Mouse (Mus musculus) midbrain, embryonic 11.5 days (tissue): ENCODE results near the gene Aoc3. TPM values are rescaled to one million over a fixed set of nuclear protein-coding genes. Genes with fewer than 3 reads are reported as not detected.
A peak's percentile ranks its signal among the peaks of the same experiment; 100 is the strongest.

Source experiments
- ATAC-seq: fragments of 200-750 bp; cut with Nextera tagmentation; 2 replicates; pipeline ENCODE4 v1.8.0; 2017; ENCODE audit warnings: moderate TSS enrichment, moderate library complexity; ENCODE audit not compliant: low FRiP score
- DNase-seq: peaks from one replicate; pipeline ENCODE4 v3.0.0; 2015; ENCODE audit warnings: low spot score; ENCODE audit errors: missing footprints
- H3K27ac ChIP-seq: fragments of 300-500 bp; sonication (generic); 2 replicates; pipeline ENCODE4 v1.5.1; 2014; ENCODE audit warnings: low read depth, low read length
- H3K27me3 ChIP-seq: fragments of 300-500 bp; sonication (generic); 2 replicates; pipeline ENCODE4 v1.6.1; 2014; ENCODE audit warnings: mild to moderate bottlenecking, low read length, moderate library complexity, mixed read lengths; ENCODE audit not compliant: control insufficient read depth, insufficient read depth
- H3K36me3 ChIP-seq: fragments of 300-500 bp; sonication (generic); 2 replicates; pipeline ENCODE4 v1.6.1; 2014; ENCODE audit warnings: mild to moderate bottlenecking, low read length, moderate library complexity, mixed read lengths; ENCODE audit not compliant: control insufficient read depth, insufficient read depth
- H3K4me1 ChIP-seq: fragments of 300-500 bp; sonication (generic); 2 replicates; pipeline ENCODE4 v1.6.1; 2014; ENCODE audit warnings: low read length; ENCODE audit not compliant: control insufficient read depth, insufficient read depth
- H3K4me2 ChIP-seq: fragments of 300-500 bp; sonication (generic); 2 replicates; pipeline ENCODE4 v1.6.1; 2014; ENCODE audit warnings: mild to moderate bottlenecking, moderate library complexity
- H3K4me3 ChIP-seq: fragments of 300-500 bp; sonication (generic); 2 replicates; pipeline ENCODE4 v1.5.1; 2014; ENCODE audit warnings: low read depth, low read length
- H3K9ac ChIP-seq: fragments of 300-500 bp; sonication (generic); 2 replicates; pipeline ENCODE4 v1.6.1; 2014; ENCODE audit warnings: low read length
- H3K9me3 ChIP-seq: fragments of 300-500 bp; sonication (generic); 2 replicates; pipeline ENCODE4 v1.6.1; 2016; ENCODE audit warnings: low read length; ENCODE audit not compliant: control insufficient read depth
- WGBS: fragments of 180-500 bp; shearing (Covaris S2); extraction: QIAGEN DNeasy Blood & Tissue Kit; methylation state at CpG from one replicate; pipeline ENCODE4 v1.1.7; 2014; 5-methylcytosine and 5-hydroxymethylcytosine counted together
- polyA plus RNA-seq: library from polyadenylated mRNA; unstranded; fragments of >200 nt; fragmentation: Nextera tagmentation; extraction: Ambion mirVana; gene quantifications from 2 replicates; pipeline ENCODE4 v1.2.1, GENCODE M21; 2014

Gene Aoc3
- not detected in 2 replicates for polyA plus RNA-seq

DNA sequence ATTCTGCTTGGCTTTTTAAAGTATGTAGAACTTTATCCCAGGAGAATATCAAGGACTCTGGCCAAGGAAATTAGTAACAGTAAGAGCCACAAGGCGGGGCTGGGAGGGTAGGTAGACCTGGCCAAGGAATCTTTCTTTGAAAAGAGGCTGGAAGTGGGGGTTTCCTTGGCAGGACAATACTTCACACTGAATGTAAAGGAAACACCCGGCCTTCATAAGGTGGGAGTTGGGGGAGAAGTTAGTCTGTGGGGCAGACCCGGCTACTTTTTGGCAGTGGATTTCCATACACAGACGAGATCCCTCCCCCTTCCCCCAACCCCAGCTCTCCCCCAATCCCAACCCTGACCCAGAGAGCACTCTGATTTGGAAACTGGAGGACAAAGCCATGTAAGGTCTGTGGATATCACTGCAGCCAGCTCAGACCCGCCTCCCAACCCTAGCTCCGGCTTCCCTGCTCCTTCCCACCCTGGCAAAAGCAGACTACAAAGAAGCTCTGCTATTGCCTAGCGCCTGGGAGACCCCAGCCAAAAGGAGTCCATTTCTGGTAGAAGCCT lies at the start of gene Aoc3:
Aoc3 (plus strand) TSS at position 235 of the 554 bp plus-strand sequence.
- Histone ChIP-seq H3K9me3 (no peaks in the 10 kb centered on the region), H3K27me3 (no peaks in the 10 kb centered on the region), H3K9ac (no peak within 1 kb of the TSS), H3K4me1 (peaks cover 5% of the 10 kb centered on the region), H3K27ac (no peak within 1 kb of the TSS), H3K36me3 (peaks cover 4% of the 10 kb centered on the region), H3K4me3 (no peak within 1 kb of the TSS), H3K4me2 (no peak within 1 kb of the TSS)
- DNase-seq, result no peak
- no peak for ATAC-seq
- 74% methylated on average over 7 of the region's 7 CpGs for WGBS

DNA sequence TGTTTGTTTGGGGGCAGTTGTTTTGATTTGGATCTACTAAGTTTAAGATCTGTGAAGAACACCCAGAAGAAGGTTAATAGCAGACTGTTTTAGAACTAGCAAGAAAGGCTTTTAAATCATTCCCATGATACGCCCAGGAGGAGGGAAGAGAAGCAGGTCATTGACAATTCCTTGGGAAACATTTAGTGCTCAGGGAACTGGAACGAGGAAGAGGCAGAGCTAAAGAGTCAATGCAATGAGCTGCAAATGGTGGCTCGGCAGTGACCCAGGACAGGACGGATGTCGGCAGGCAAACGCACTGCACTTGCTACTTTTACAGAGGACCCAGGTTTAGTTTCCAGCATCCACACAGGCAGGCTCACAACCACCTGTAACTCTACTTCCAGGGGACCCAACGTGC lies 49.6 kb upstream of the Aoc3 start:
- no peak overlapping the region for H3K4me2 ChIP-seq
- peaks cover 17% of the 10 kb centered on the region for H3K4me1 ChIP-seq
- H3K9ac ChIP-seq, result no peak overlapping the region
- DNase-seq (peak; percentile 51), ATAC-seq (no peak)
- WGBS, result 55% methylated on average over 7 of the region's 7 CpGs
- H3K36me3 ChIP-seq, result no peaks in the 10 kb centered on the region
- no peak overlapping the region for H3K4me3 ChIP-seq
- H3K9me3 ChIP-seq, result no peaks in the 10 kb centered on the region
- H3K27ac ChIP-seq, result no peak overlapping the region
- H3K27me3 ChIP-seq, result no peaks in the 10 kb centered on the region; the same call in 1 of the 2 replicates

DNA sequence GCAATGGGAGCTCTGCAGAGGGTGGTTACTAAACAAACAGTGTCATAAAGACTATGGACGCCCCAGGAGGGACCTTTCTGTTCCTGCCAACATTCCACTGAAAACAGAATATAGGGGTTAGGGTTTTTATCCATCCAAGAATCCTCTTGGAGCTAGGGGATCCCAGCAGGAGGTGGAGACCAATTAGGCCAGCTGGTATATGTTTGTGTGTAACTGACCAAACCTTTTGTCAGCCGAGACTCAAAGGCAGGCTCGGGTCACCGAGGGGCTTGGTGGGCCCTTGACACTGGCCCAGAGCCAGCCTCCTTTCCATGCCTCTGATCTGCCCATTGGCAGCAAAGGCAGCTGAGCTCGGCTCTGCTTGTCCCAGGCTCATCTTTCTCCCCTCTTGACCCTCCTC lies 47.5 kb upstream of the Aoc3 start:
- peaks cover 9% of the 10 kb centered on the region for H3K4me1 ChIP-seq
- WGBS, result 34% methylated on average over 5 of the region's 5 CpGs
- H3K27ac ChIP-seq, result no peak overlapping the region
- H3K36me3 ChIP-seq, result no peaks in the 10 kb centered on the region
- H3K9me3 ChIP-seq, result no peaks in the 10 kb centered on the region
- H3K9ac ChIP-seq, result no peak overlapping the region
- no peak overlapping the region for H3K4me3 ChIP-seq
- ATAC-seq (no peak), DNase-seq (no peak)
- no peaks in the 10 kb centered on the region; the same call in 1 of the 2 replicates for H3K27me3 ChIP-seq
- H3K4me2 ChIP-seq, result no peak overlapping the region

DNA sequence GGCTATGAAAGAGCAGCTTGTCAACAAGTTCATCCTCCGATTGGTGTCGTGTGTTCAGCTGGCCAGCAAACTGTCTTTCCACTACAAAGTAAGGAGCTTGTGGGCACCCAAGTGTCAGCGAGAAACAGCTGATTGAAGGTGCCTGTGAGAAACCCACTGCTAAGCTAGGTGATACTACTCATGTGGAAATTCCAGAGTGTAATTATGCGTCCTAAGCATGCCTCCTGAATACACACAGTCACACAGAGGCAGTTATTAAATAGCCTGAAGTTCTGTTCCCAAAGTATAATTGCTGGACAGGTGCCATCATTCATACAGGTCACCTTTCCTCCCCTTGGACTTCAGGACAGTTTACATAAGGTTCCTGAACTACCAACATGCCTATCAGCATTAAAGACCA lies 46.6 kb upstream of the Aoc3 start:
- Histone ChIP-seq H3K9ac (no peak overlapping the region), H3K4me3 (no peak overlapping the region), H3K36me3 (0 out of 2 replicates have a peak, but pooled peaks cover 2% of the 10 kb centered on the region), H3K4me1 (peaks cover 4% of the 10 kb centered on the region; the same call in 1 of the 2 replicates), H3K9me3 (no peaks in the 10 kb centered on the region), H3K4me2 (no peak overlapping the region), H3K27ac (no peak overlapping the region), H3K27me3 (no peaks in the 10 kb centered on the region; the same call in 1 of the 2 replicates)
- DNase-seq (no peak), ATAC-seq (no peak)
- 70% methylated on average over 4 of the region's 4 CpGs for WGBS

DNA sequence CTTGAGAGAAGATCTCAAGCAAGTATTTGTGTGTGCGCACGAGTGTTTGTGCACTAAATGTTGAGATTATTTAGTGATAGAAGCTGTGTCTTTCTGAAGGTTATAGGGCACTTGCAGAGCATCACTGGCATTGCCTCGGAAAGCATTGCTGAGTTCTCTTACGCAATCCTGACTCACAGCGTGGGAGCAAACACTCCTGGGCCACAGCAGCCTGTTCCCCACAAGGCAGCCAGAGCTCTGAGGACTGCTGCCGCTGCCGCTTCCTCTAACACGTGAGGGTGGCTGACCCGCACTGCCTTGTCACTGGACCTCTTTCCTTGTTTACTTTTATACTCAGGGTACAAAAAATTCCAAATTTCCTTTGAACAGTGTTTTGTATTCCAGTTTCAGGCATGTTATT lies 43.1 kb upstream of the Aoc3 start:
- H3K27ac ChIP-seq, result no peak overlapping the region
- no peaks in the 10 kb centered on the region for H3K9me3 ChIP-seq
- H3K4me2 ChIP-seq, result no peak overlapping the region
- no peaks in the 10 kb centered on the region; the same call in 1 of the 2 replicates for H3K4me1 ChIP-seq
- H3K9ac ChIP-seq, result no peak overlapping the region
- 90% methylated on average over 9 of the region's 9 CpGs for WGBS
- H3K4me3 ChIP-seq, result no peak overlapping the region
- H3K27me3 ChIP-seq, result no peaks in the 10 kb centered on the region
- peaks cover 6% of the 10 kb centered on the region; the same call in 1 of the 2 replicates for H3K36me3 ChIP-seq
- ATAC-seq (no peak), DNase-seq (no peak)

DNA sequence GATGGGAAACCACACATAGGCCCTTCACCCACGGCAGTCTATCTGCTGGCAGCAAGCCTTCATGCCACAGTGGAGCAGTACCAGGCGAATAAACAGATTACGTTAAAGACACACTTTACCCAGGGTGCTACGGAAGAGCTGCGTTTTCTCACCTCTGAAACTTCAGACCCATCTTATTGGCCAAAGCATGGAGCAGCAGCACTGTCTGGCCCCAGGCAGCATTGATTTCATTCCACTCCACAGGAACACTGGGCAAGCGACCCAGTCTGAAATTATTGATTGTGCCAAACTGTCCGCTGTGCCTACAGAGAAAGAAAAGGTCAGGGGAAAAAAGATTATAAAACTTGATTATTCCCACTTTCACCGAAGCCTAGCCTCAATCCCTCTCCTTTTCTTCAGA lies 39.2 kb upstream of the Aoc3 start:
- Histone ChIP-seq H3K27me3 (no peaks in the 10 kb centered on the region), H3K4me1 (no peaks in the 10 kb centered on the region), H3K9me3 (no peaks in the 10 kb centered on the region), H3K27ac (no peak overlapping the region), H3K4me3 (no peak overlapping the region), H3K4me2 (no peak overlapping the region), H3K9ac (no peak overlapping the region), H3K36me3 (peaks cover 6% of the 10 kb centered on the region; the same call in 1 of the 2 replicates)
- DNase-seq, result peak; percentile 31
- ATAC-seq, result no peak
- WGBS, result 97% methylated on average over 8 of the region's 8 CpGs

DNA sequence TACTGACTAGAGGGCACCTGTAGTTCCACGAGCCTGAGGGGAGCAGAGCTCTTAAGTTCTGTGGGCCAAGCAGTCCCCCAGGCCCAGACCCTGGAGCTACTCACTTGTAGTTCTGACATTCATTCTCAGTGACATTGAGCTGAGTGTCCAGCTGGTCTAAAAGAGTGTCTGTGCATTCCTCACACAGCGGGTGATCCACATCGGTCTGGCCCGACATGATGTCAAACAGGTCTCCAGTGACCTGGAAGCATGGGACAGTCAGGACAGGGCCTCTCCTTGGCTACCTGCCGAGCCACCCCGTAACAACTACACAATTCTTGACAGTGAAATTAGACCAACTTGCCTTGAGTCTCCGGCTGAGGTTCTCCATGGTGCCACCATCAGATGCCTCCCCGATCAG lies 35.2 kb upstream of the Aoc3 start:
- Histone ChIP-seq H3K27ac (no peak overlapping the region), H3K9me3 (no peaks in the 10 kb centered on the region), H3K36me3 (peaks cover 10% of the 10 kb centered on the region; the same call in 1 of the 2 replicates), H3K4me1 (0 out of 2 replicates have a peak, but pooled peaks cover under 1% of the 10 kb centered on the region), H3K27me3 (no peaks in the 10 kb centered on the region), H3K4me2 (no peak overlapping the region), H3K9ac (no peak overlapping the region), H3K4me3 (no peak overlapping the region)
- 90% methylated on average over 8 of the region's 8 CpGs for WGBS
- no peak for ATAC-seq
- peak; percentile 33 for DNase-seq

DNA sequence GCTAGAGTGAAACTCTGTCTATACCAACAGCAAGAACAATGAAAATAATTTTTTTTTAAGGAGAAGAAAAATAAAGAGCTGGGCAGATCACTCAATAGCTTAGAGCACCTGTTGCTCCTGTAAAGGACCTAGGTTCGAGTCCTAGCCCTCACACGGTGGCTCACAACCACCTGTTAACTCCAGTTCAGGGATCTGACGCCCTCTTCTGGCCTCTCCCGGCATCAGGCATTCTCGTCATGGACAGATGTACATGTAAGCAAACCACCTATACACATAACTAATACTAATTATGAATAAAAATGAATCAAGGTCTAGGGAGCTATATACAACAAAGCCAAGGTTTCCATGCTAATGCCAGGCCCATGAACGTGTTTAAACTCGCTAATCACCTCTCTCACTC lies 29.5 kb upstream of the Aoc3 start:
- Histone ChIP-seq H3K4me1 (peaks cover 13% of the 10 kb centered on the region), H3K4me2 (peak overlapping the region; percentile 98), H3K9me3 (no peaks in the 10 kb centered on the region), H3K9ac (no peak overlapping the region), H3K27me3 (no peaks in the 10 kb centered on the region), H3K4me3 (peak overlapping the region; percentile 74; the same call in 1 of the 2 replicates), H3K36me3 (peaks cover 6% of the 10 kb centered on the region; the same call in 1 of the 2 replicates), H3K27ac (no peak overlapping the region)
- ATAC-seq (no peak), DNase-seq (peak; percentile 61)
- 64% methylated on average over 7 of the region's 7 CpGs for WGBS

DNA sequence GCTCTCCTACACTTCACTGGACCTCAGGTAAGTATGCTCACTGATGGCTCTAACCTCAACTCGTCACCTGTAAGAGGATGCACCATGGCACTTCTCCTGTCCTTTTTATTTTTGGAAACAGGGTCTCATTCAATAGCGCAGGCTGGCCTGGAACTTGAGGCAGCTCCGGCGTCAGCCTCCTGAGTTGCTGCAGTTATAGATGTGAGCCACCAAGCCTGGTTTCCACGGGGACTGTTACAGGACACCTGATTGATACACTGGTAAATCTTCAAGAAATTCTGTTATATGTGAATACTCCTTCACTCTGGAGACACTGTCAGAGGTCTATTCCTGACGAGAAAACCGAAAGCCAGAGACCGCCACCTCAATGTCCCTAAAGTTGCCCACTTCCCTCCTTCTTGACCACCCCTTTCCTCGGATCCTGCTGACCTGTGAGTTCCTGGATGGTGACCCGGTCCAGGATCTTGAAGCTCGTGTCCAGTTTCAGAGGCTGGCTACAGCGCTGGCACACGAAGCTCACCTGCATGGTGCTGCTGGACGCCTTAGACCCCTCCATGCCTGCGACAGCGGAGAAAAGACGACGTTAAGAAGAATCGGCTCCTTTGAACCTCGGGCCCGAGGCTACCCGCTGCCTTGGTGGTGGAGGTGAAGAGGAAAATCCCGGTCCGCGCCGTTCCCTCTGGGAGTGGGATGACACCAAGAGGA lies 29.0 kb upstream of the Aoc3 start:
- DNase-seq (no peak), ATAC-seq (no peak; the same call in none of the 2 replicates)
- 14% methylated on average over 26 of the region's 26 CpGs for WGBS

More for the DNA sequence above, 29.0 kb upstream of the Aoc3 start:
- H3K27me3 ChIP-seq, result no peaks in the 10 kb centered on the region
- H3K4me2 ChIP-seq, result peak overlapping the region; percentile 98
- H3K27ac ChIP-seq, result no peak overlapping the region
- peaks cover 13% of the 10 kb centered on the region for H3K4me1 ChIP-seq
- no peaks in the 10 kb centered on the region for H3K9me3 ChIP-seq
- peaks cover 6% of the 10 kb centered on the region; the same call in 1 of the 2 replicates for H3K36me3 ChIP-seq
- H3K4me3 ChIP-seq, result peak overlapping the region; percentile 74
- H3K9ac ChIP-seq, result peak overlapping the region; percentile 82
